Mouse (Mus musculus): ENCODE measurements at regions not wholly inside any gene's neighbourhood (a gene's known extent, or its start where the extent isn't known, plus 50 kb on each side); places are given as distances from the start of the nearest gene placed in this dataset.

DNA sequence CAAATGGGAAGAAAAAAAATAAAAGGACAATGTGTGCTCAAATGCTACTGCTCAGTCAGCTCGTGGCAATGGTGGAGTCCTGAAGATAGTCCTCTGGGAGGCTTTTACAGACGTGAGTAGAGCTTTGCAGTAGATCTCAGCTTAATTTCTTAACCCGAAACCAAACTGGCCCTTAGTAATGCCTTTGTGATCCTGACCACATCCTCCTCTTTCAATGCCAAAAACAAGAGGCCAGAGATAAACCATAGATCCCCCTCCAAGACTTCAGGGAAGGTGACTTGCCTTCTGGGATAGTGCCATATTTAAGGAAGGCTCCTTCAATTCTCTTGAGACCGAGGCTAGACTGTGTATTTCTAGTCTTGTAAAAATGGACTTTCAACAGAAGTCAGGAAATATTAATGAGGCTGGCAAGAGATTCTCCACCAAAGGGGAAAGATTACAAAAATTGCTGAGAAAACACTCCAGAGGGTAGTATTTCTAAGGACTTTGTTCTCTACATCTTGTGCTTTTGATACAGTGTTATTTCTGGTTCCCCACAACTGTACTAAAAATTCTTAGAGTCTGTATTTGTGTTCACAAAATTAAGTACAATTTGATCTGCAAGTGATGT is 497.9 kb upstream of the Tnc start:
- no peak for TF ChIP-seq CTCF (IDR thresholded peaks at IDR 0.05; ENCODE audit: extremely low read depth, insufficient read depth, low read length)
- TF ChIP-seq POLR2A (IDR thresholded peaks at IDR 0.05; ENCODE audit: extremely low read depth, insufficient read depth, low read length): no peak
